Mouse (Mus musculus): ENCODE measurements at regions not wholly inside any gene's neighbourhood (a gene's known extent, or its start where the extent isn't known, plus 50 kb on each side); places are given as distances from the start of the nearest gene placed in this dataset.
"Not testable (repeated sequence)": the region's sequence is repeated elsewhere in the genome, so short reads cannot be mapped to it uniquely, and the experiment has no call there.

GRCm38 (mm10) chr5:12639549-12639948, 256.4 kb downstream of the Sema3d start:
- no peak for DNase-seq (ENCODE audit: extremely low spot score in 1 of 2, low spot score in 2 of 2)
- intact Hi-C loops (cut with DNase I): no loop called here

- intact Hi-C loops (cut with DNase I): no loop called here
- peak in 1 of 2 experiments; percentile 27 for DNase-seq (ENCODE audit: extremely low spot score in 1 of 2, low spot score in 2 of 2)
Observed at GRCm38 (mm10) chr5:12646269-12646668, 263.1 kb downstream of the Sema3d start.

GRCm38 (mm10) chr5:12673666-12674065, 290.5 kb downstream of the Sema3d start:
- intact Hi-C loops (cut with DNase I): no loop called here
- no peak for DNase-seq (ENCODE audit: extremely low spot score in 1 of 2, low spot score in 2 of 2)

GRCm38 (mm10) chr5:12674134-12674533, 290.9 kb downstream of the Sema3d start:
- DNase-seq (ENCODE audit: extremely low spot score in 1 of 2, low spot score in 2 of 2): no peak
- intact Hi-C loops (cut with DNase I): no loop called here

GRCm38 (mm10) chr5:12676712-12677111, 293.5 kb downstream of the Sema3d start:
- intact Hi-C loops (cut with DNase I): no loop called here
- no peak for DNase-seq (ENCODE audit: extremely low spot score in 1 of 2, low spot score in 2 of 2)

GRCm38 (mm10) chr5:12714894-12715293, 331.7 kb downstream of the Sema3d start:
- DNase-seq (ENCODE audit: extremely low spot score in 1 of 2, low spot score in 2 of 2): no peak
- intact Hi-C loops (cut with DNase I): no loop called here

- intact Hi-C loops (cut with DNase I): no loop called here
- DNase-seq (ENCODE audit: extremely low spot score in 1 of 2, low spot score in 2 of 2): no peak
Observed at GRCm38 (mm10) chr5:12751514-12751913, 368.3 kb downstream of the Sema3d start.

GRCm38 (mm10) chr5:12759634-12760033, 365.6 kb upstream of the Sema3a start:
- no peak for DNase-seq (ENCODE audit: extremely low spot score in 1 of 2, low spot score in 2 of 2)
- intact Hi-C loops (cut with DNase I): no loop called here

GRCm38 (mm10) chr5:12767383-12767782, 357.8 kb upstream of the Sema3a start:
- DNase-seq (ENCODE audit: extremely low spot score in 1 of 2, low spot score in 2 of 2): no peak
- intact Hi-C loops (cut with DNase I): no loop called here

- no peak for DNase-seq (ENCODE audit: extremely low spot score in 1 of 2, low spot score in 2 of 2)
- intact Hi-C loops (cut with DNase I): no loop called here
Observed at GRCm38 (mm10) chr5:12782681-12783080, 342.5 kb upstream of the Sema3a start.

- no peak for DNase-seq (ENCODE audit: extremely low spot score in 1 of 2, low spot score in 2 of 2)
- intact Hi-C loops (cut with DNase I): no loop called here
Observed at GRCm38 (mm10) chr5:12808729-12809128, 316.5 kb upstream of the Sema3a start.

- no peak for DNase-seq (ENCODE audit: extremely low spot score in 1 of 2, low spot score in 2 of 2)
- intact Hi-C loops (cut with DNase I): no loop called here
Observed at GRCm38 (mm10) chr5:12809884-12810283, 315.3 kb upstream of the Sema3a start.

GRCm38 (mm10) chr5:12847207-12847606, 278.0 kb upstream of the Sema3a start:
- intact Hi-C loops (cut with DNase I); DNase-seq (ENCODE audit: extremely low spot score in 1 of 2, low spot score in 2 of 2): not testable (repeated sequence)

GRCm38 (mm10) chr5:12856869-12857268, 268.3 kb upstream of the Sema3a start:
- intact Hi-C loops (cut with DNase I): no loop called here
- no peak for DNase-seq (ENCODE audit: extremely low spot score in 1 of 2, low spot score in 2 of 2)

- intact Hi-C loops (cut with DNase I): no loop called here
- no peak for DNase-seq (ENCODE audit: extremely low spot score in 1 of 2, low spot score in 2 of 2)
Observed at GRCm38 (mm10) chr5:12868355-12869217, 256.6 kb upstream of the Sema3a start.

- intact Hi-C loops (cut with DNase I): no loop called here
- DNase-seq (ENCODE audit: extremely low spot score in 1 of 2, low spot score in 2 of 2): no peak
Observed at GRCm38 (mm10) chr5:12872888-12873287, 252.3 kb upstream of the Sema3a start.

- intact Hi-C loops (cut with DNase I): no loop called here
Observed at GRCm38 (mm10) chr5:12877595-12878296, 247.5 kb upstream of the Sema3a start.

GRCm38 (mm10) chr5:12892333-12892732, 232.9 kb upstream of the Sema3a start:
- intact Hi-C loops (cut with DNase I): no loop called here
- no peak for DNase-seq (ENCODE audit: extremely low spot score in 1 of 2, low spot score in 2 of 2)

More at GRCm38 (mm10) chr5:12877595-12878296, 247.5 kb upstream of the Sema3a start:
- DNase-seq (ENCODE audit: extremely low spot score in 1 of 2, low spot score in 2 of 2): no peak

- DNase-seq (ENCODE audit: extremely low spot score in 1 of 2, low spot score in 2 of 2): no peak
- intact Hi-C loops (cut with DNase I): no loop called here
Observed at GRCm38 (mm10) chr5:12894638-12895037, 230.6 kb upstream of the Sema3a start.

- no peak for DNase-seq (ENCODE audit: extremely low spot score in 1 of 2, low spot score in 2 of 2)
- intact Hi-C loops (cut with DNase I): no loop called here
Observed at GRCm38 (mm10) chr5:12910741-12911140, 214.5 kb upstream of the Sema3a start.

Measured in left cerebral cortex, postnatal 10 days (tissue).